Mouse (Mus musculus) forebrain, embryonic 11.5 days (tissue): ENCODE data around the gene Slc25a22. TPM values are rescaled to one million over a fixed set of nuclear protein-coding genes. Genes with fewer than 3 reads are reported as not detected.

Experiments
- ATAC-seq: fragments of 200-750 bp; cut with Nextera tagmentation; replicated peaks from 2 replicates; pipeline ENCODE4 v1.8.0; 2017; ENCODE audit warnings: moderate TSS enrichment; ENCODE audit not compliant: low FRiP score
- DNase-seq: peaks from one replicate; pipeline ENCODE4 v3.0.0-alpha.2; 2017; ENCODE audit warnings: low spot score
- H3K27ac ChIP-seq: fragments of 300-500 bp; sonication (generic); 2 replicates; pipeline ENCODE4 v1.5.1; 2014; ENCODE audit warnings: low read depth, low read length
- H3K27me3 ChIP-seq: fragments of 300-500 bp; sonication (generic); 2 replicates; pipeline ENCODE4 v1.6.1; 2014; ENCODE audit warnings: mild to moderate bottlenecking, low read length, mixed read lengths; ENCODE audit not compliant: control insufficient read depth, insufficient read depth
- H3K36me3 ChIP-seq: fragments of 300-500 bp; sonication (generic); 2 replicates; pipeline ENCODE4 v1.6.1; 2014; ENCODE audit warnings: mild to moderate bottlenecking, low read length, moderate library complexity, mixed read lengths; ENCODE audit not compliant: control insufficient read depth, insufficient read depth
- H3K4me1 ChIP-seq: fragments of 300-500 bp; sonication (generic); replicated peaks from 2 replicates; pipeline ENCODE4 v1.6.1; 2014; ENCODE audit warnings: low read length, mixed read lengths; ENCODE audit not compliant: control insufficient read depth, insufficient read depth
- H3K4me2 ChIP-seq: fragments of 300-500 bp; sonication (generic); 2 replicates; pipeline ENCODE4 v1.6.1; 2014; ENCODE audit warnings: low read depth, mild to moderate bottlenecking, low read length, moderate library complexity, mixed read lengths; ENCODE audit not compliant: severe bottlenecking
- H3K4me3 ChIP-seq: fragments of 300-500 bp; sonication (generic); 2 replicates; pipeline ENCODE4 v1.5.1; 2014; ENCODE audit warnings: low read depth, low read length
- H3K9ac ChIP-seq: fragments of 300-500 bp; sonication (generic); 2 replicates; pipeline ENCODE4 v1.6.1; 2014; ENCODE audit warnings: low read length
- H3K9me3 ChIP-seq: fragments of 300-500 bp; sonication (generic); 2 replicates; pipeline ENCODE4 v1.6.1; 2016; ENCODE audit warnings: low read length, mixed read lengths; ENCODE audit not compliant: control insufficient read depth
- whole genome bisulfite sequencing: fragments of 180-500 bp; shearing (Covaris S2); extraction: QIAGEN DNeasy Blood & Tissue Kit; methylation state at CpG from one replicate; pipeline ENCODE4 v1.1.7; 2014; 5-methylcytosine and 5-hydroxymethylcytosine counted together
- polyA plus RNA-seq: library from polyadenylated mRNA; unstranded; fragments of >200 nt; fragmentation: Nextera tagmentation; extraction: Ambion mirVana; gene quantifications from 2 replicates; pipeline ENCODE4 v1.2.1, GENCODE M21; 2014

The Slc25a22 gene
- polyA plus RNA-seq, 1 experiment from 2014 or later, result 46.0 TPM

- ATAC-seq, result peak; percentile 24; the same call in 1 of the 2 replicates
- Histone ChIP-seq H3K4me2 (peak overlapping the region; percentile 95), H3K4me1 (peaks cover 6% of the 10 kb centered on the region; the same call in 1 of the 2 replicates), H3K27ac (no peak overlapping the region), H3K4me3 (peak overlapping the region; percentile 61), H3K9me3 (no peaks in the 10 kb centered on the region), H3K36me3 (no peaks in the 10 kb centered on the region), H3K27me3 (peaks cover 4% of the 10 kb centered on the region), H3K9ac (peak overlapping the region; percentile 65)
- peak; percentile 61 for DNase-seq
- 5% methylated on average over 11 of the region's 11 CpGs for WGBS
Observed at GRCm38 (mm10) chr7:141482531-141483024, 44.9 kb upstream of the Slc25a22 start.

GRCm38 (mm10) chr7:141481498-141482401, 44.1 kb upstream of the Slc25a22 start:
- peaks cover 6% of the 10 kb centered on the region for H3K27me3 ChIP-seq
- H3K4me2 ChIP-seq, result peak overlapping the region; percentile 95
- peak overlapping the region; percentile 65 for H3K9ac ChIP-seq
- DNase-seq (peak; percentile 86), ATAC-seq (peak; percentile 79)
- H3K4me3 ChIP-seq, result peak overlapping the region; percentile 61
- H3K36me3 ChIP-seq, result no peaks in the 10 kb centered on the region
- WGBS, result under 1% methylated on average over 79 of the region's 81 CpGs
- H3K27ac ChIP-seq, result no peak overlapping the region
- H3K4me1 ChIP-seq, result peaks cover 6% of the 10 kb centered on the region; the same call in 1 of the 2 replicates
- H3K9me3 ChIP-seq, result no peaks in the 10 kb centered on the region

- Histone ChIP-seq H3K9me3 (no peaks in the 10 kb centered on the region), H3K27me3 (peaks cover 10% of the 10 kb centered on the region), H3K9ac (no peak overlapping the region), H3K4me2 (peak overlapping the region; percentile 95), H3K4me1 (peaks cover 10% of the 10 kb centered on the region; the same call in 1 of the 2 replicates), H3K27ac (no peak overlapping the region), H3K4me3 (peak overlapping the region; percentile 61), H3K36me3 (no peaks in the 10 kb centered on the region)
- peak; percentile 78 for DNase-seq
- peak; percentile 54 for ATAC-seq
- WGBS, result 9% methylated on average over 10 of the region's 10 CpGs
Observed at GRCm38 (mm10) chr7:141480842-141481497, 43.3 kb upstream of the Slc25a22 start.

- Histone ChIP-seq H3K4me3 (no peak overlapping the region), H3K4me2 (no peak overlapping the region), H3K4me1 (peaks cover 22% of the 10 kb centered on the region), H3K9me3 (no peaks in the 10 kb centered on the region), H3K27ac (no peak overlapping the region), H3K9ac (no peak overlapping the region), H3K36me3 (no peaks in the 10 kb centered on the region), H3K27me3 (peaks cover 16% of the 10 kb centered on the region)
- ATAC-seq (no peak), DNase-seq (no peak)
- 85% methylated on average over 5 of the region's 5 CpGs for WGBS
Observed at GRCm38 (mm10) chr7:141478270-141478748, 40.6 kb upstream of the Slc25a22 start.

- H3K4me1 ChIP-seq, result peaks cover 22% of the 10 kb centered on the region
- ATAC-seq (no peak), DNase-seq (no peak)
- H3K9me3 ChIP-seq, result no peaks in the 10 kb centered on the region
- H3K27ac ChIP-seq, result no peak overlapping the region
- no peaks in the 10 kb centered on the region; the same call in 1 of the 2 replicates for H3K36me3 ChIP-seq
- WGBS, result 74% methylated on average over 4 of the region's 4 CpGs
- H3K9ac ChIP-seq, result no peak overlapping the region
- H3K4me3 ChIP-seq, result no peak overlapping the region
- peaks cover 15% of the 10 kb centered on the region for H3K27me3 ChIP-seq
- no peak overlapping the region for H3K4me2 ChIP-seq
Observed at GRCm38 (mm10) chr7:141477578-141478269, 40.0 kb upstream of the Slc25a22 start.

- H3K4me3 ChIP-seq, result no peak overlapping the region
- peaks cover 16% of the 10 kb centered on the region for H3K4me1 ChIP-seq
- peaks cover 3% of the 10 kb centered on the region for H3K36me3 ChIP-seq
- no peak overlapping the region for H3K4me2 ChIP-seq
- no peak overlapping the region; the same call in 1 of the 2 replicates for H3K9ac ChIP-seq
- 22% methylated on average over 7 of the region's 7 CpGs for WGBS
- H3K27ac ChIP-seq, result no peak overlapping the region
- H3K9me3 ChIP-seq, result no peaks in the 10 kb centered on the region
- H3K27me3 ChIP-seq, result peaks cover 12% of the 10 kb centered on the region
- DNase-seq (no peak), ATAC-seq (no peak)
Observed at GRCm38 (mm10) chr7:141476981-141477370, 39.3 kb upstream of the Slc25a22 start.

- H3K27ac ChIP-seq, result no peak overlapping the region
- no peak overlapping the region; the same call in 1 of the 2 replicates for H3K9ac ChIP-seq
- H3K9me3 ChIP-seq, result no peaks in the 10 kb centered on the region
- peak overlapping the region; percentile 78 for H3K4me3 ChIP-seq
- H3K4me1 ChIP-seq, result peaks cover 16% of the 10 kb centered on the region
- peaks cover 3% of the 10 kb centered on the region for H3K36me3 ChIP-seq
- 4% methylated on average over 16 of the region's 17 CpGs for WGBS
- ATAC-seq (0 out of 2 replicates have a peak, but pooled peaks have one; percentile 6), DNase-seq (peak; percentile 74)
- peak overlapping the region; percentile 94 for H3K4me2 ChIP-seq
- H3K27me3 ChIP-seq, result peaks cover 12% of the 10 kb centered on the region
Observed at GRCm38 (mm10) chr7:141476226-141476980, 38.7 kb upstream of the Slc25a22 start.
